Mouse (Mus musculus) stomach, embryonic 15.5 days (tissue): ENCODE measurements around the gene Cavin4. TPM values are rescaled to one million over a fixed set of nuclear protein-coding genes. Genes with fewer than 3 reads are reported as not detected.

Source experiments
- ATAC-seq: fragments of 200-750 bp; cut with Nextera tagmentation; 2 replicates; pipeline ENCODE4 v1.8.0; 2017; ENCODE audit warnings: low read depth, moderate number of reproducible peaks, moderate TSS enrichment; ENCODE audit not compliant: insufficient read depth, low FRiP score
- H3K27ac ChIP-seq: fragments of 300-500 bp; sonication (generic); 2 replicates; pipeline ENCODE4 v1.5.1; 2015; ENCODE audit warnings: mild to moderate bottlenecking, inconsistent platforms
- H3K27me3 ChIP-seq: fragments of 300-500 bp; sonication (generic); replicated peaks from 2 replicates; pipeline ENCODE4 v1.6.1; 2015; ENCODE audit warnings: inconsistent platforms
- H3K36me3 ChIP-seq: fragments of 300-500 bp; sonication (generic); 2 replicates; pipeline ENCODE4 v1.6.1; 2015; ENCODE audit warnings: inconsistent platforms
- H3K4me1 ChIP-seq: fragments of 300-500 bp; sonication (generic); 2 replicates; pipeline ENCODE4 v1.6.1; 2015; ENCODE audit warnings: inconsistent platforms
- H3K4me2 ChIP-seq: fragments of 300-500 bp; sonication (generic); 2 replicates; pipeline ENCODE4 v1.6.1; 2015; ENCODE audit warnings: mild to moderate bottlenecking, inconsistent platforms
- H3K4me3 ChIP-seq: fragments of 300-500 bp; sonication (generic); replicated peaks from 2 replicates; pipeline ENCODE4 v1.5.1; 2015; ENCODE audit warnings: inconsistent platforms
- H3K9ac ChIP-seq: fragments of 300-500 bp; sonication (generic); 2 replicates; pipeline ENCODE4 v1.6.1; 2015; ENCODE audit warnings: inconsistent platforms
- H3K9me3 ChIP-seq: fragments of 300-500 bp; sonication (generic); 2 replicates; pipeline ENCODE4 v1.6.1; 2016; ENCODE audit warnings: inconsistent platforms
- WGBS: fragments of 180-500 bp; shearing (Covaris S2); methylation state at CpG from one replicate; pipeline ENCODE4 v1.1.7; 2015; 5-methylcytosine and 5-hydroxymethylcytosine counted together
- polyA plus RNA-seq: library from polyadenylated mRNA; unstranded; fragments of >200 nt; fragmentation: Nextera tagmentation; extraction: Ambion mirVana; gene quantifications from 2 replicates; pipeline ENCODE4 v1.2.1, GENCODE M21; 2015

The Cavin4 gene
- 0.59 and 1.2 TPM in 2 replicates for polyA plus RNA-seq

GRCm38 (mm10) chr4:48663271-48663670, at the start of gene Cavin4:
Gene Cavin4, plus strand, starts transcription at chr4:48663514.
- ATAC-seq = no peak
- H3K9me3 ChIP-seq = no peaks in the 10 kb centered on the region
- H3K4me1 ChIP-seq = no peaks in the 10 kb centered on the region
- H3K27ac ChIP-seq = no peak within 1 kb of the TSS
- no peaks in the 10 kb centered on the region for H3K27me3 ChIP-seq
- no peak within 1 kb of the TSS for H3K4me2 ChIP-seq
- no peak within 1 kb of the TSS for H3K4me3 ChIP-seq
- 89% methylated on average over 10 of the region's 10 CpGs for WGBS
- H3K36me3 ChIP-seq = no peaks in the 10 kb centered on the region
- no peak within 1 kb of the TSS for H3K9ac ChIP-seq

- Histone ChIP-seq H3K9ac (no peak overlapping the region), H3K4me1 (no peaks in the 10 kb centered on the region), H3K27me3 (no peaks in the 10 kb centered on the region), H3K27ac (no peak overlapping the region), H3K9me3 (no peaks in the 10 kb centered on the region), H3K36me3 (peaks cover 4% of the 10 kb centered on the region; the same call in 1 of the 2 replicates), H3K4me2 (no peak overlapping the region), H3K4me3 (no peak overlapping the region)
- 90% methylated on average over 4 of the region's 4 CpGs for WGBS
- ATAC-seq = no peak
Observed at GRCm38 (mm10) chr4:48615483-48615882, 47.8 kb upstream of the Cavin4 start.

DNA sequence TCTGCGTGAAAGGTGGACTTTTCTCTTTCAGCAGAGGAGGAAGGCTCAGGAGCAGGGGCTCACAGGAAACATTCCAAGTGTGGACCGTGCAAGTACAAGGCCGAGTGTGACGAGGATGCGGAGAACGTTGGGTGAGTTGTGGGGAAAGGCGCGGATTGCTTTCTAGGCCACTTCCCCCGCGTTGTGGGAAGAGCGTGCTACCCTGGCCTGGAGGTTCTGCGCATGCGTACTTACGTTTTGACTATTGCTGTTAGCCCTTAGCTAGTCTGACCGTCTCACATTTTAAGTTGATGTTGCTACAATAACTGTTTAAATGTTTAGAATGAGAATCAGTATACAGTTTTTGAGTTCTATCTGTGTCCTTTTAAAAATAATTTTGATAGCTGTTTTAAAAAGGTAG, 46.1 kb upstream of the Cavin4 start:
- ATAC-seq = no peak
- peaks cover 4% of the 10 kb centered on the region; the same call in 1 of the 2 replicates for H3K36me3 ChIP-seq
- no peaks in the 10 kb centered on the region for H3K9me3 ChIP-seq
- no peak overlapping the region for H3K27ac ChIP-seq
- H3K4me3 ChIP-seq = no peak overlapping the region
- H3K9ac ChIP-seq = no peak overlapping the region
- no peaks in the 10 kb centered on the region for H3K4me1 ChIP-seq
- no peak overlapping the region for H3K4me2 ChIP-seq
- H3K27me3 ChIP-seq = no peaks in the 10 kb centered on the region
- WGBS = 93% methylated on average over 15 of the region's 15 CpGs

DNA sequence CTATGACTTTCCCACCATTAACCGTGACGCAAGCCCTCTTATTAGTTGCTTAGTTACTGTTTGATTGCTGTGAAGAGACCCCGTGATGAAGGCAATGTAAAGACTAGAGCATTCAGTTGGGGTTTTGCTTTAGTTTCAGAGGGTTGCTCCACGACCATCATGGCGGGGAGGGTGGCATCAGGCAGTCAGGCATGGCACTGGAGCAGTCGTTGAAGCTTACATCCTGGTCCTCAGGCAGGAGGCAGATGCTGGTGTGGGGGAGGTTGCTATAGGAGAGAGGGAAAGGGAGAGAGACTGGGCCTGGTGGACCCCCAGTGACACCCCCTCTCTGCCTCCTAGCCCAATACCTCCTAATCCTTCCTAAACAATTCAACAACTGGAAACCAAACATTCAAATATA, 43.2 kb upstream of the Cavin4 start:
- H3K27me3 ChIP-seq = no peaks in the 10 kb centered on the region
- 91% methylated on average over 6 of the region's 6 CpGs for WGBS
- H3K36me3 ChIP-seq = peaks cover 8% of the 10 kb centered on the region; the same call in 1 of the 2 replicates
- H3K27ac ChIP-seq = no peak overlapping the region
- no peak overlapping the region for H3K4me2 ChIP-seq
- no peaks in the 10 kb centered on the region for H3K9me3 ChIP-seq
- no peak for ATAC-seq
- H3K4me1 ChIP-seq = no peaks in the 10 kb centered on the region
- H3K9ac ChIP-seq = no peak overlapping the region
- no peak overlapping the region for H3K4me3 ChIP-seq

DNA sequence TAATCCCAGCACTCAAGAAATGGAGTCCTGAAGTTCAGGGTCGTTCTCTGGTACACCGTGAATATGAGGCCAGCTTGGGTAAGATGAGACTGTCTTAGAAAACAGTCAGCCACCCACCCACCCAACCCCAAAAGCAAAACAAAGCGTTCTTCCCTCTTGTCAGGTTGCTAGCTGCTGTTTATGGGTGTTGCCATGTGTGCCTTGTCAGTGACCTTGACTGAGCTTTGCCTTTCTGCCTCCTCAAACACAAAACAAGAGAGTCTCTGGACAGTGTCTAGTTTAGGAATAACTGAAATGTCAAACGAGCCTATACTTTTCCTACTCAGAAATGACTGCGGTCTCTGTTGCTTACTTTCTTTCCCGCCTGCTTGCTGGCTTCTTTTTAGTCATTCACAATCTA, 41.1 kb upstream of the Cavin4 start:
- no peak overlapping the region for H3K4me3 ChIP-seq
- no peak overlapping the region for H3K9ac ChIP-seq
- 63% methylated on average over 6 of the region's 6 CpGs for WGBS
- no peak for ATAC-seq
- H3K27ac ChIP-seq = no peak overlapping the region
- H3K4me2 ChIP-seq = no peak overlapping the region
- H3K27me3 ChIP-seq = no peaks in the 10 kb centered on the region
- H3K9me3 ChIP-seq = no peaks in the 10 kb centered on the region
- H3K36me3 ChIP-seq = peaks cover 5% of the 10 kb centered on the region; the same call in 1 of the 2 replicates
- H3K4me1 ChIP-seq = no peaks in the 10 kb centered on the region

DNA sequence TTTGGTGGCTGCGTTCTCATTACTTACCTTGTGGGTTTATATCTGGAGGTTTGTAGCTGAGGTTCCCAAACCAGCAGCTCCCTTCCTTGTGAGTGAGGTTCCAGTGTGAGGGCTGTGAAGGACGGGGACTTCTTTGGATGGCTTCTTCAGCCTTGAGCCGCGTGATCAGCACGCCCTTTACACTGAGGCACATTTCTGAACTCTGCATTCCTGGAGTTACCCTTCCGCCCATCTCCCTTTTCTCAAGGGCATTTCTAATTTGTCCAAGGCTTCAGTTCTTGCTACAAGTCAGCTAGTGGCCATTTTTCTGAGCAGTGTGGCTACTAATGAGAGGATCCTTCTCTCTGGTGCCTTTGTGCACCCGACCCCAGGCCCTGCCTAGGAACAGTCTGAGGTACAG, 40.4 kb upstream of the Cavin4 start:
- WGBS = 85% methylated on average over 7 of the region's 7 CpGs
- Histone ChIP-seq H3K4me3 (no peak overlapping the region), H3K36me3 (peaks cover 4% of the 10 kb centered on the region; the same call in 1 of the 2 replicates), H3K4me2 (no peak overlapping the region), H3K27ac (no peak overlapping the region), H3K4me1 (no peaks in the 10 kb centered on the region), H3K9me3 (no peaks in the 10 kb centered on the region), H3K27me3 (no peaks in the 10 kb centered on the region), H3K9ac (no peak overlapping the region)
- ATAC-seq = no peak

- H3K9me3 ChIP-seq = no peaks in the 10 kb centered on the region
- WGBS = 60% methylated on average over 6 of the region's 6 CpGs
- H3K4me2 ChIP-seq = no peak overlapping the region
- H3K27ac ChIP-seq = peak overlapping the region; percentile 61
- H3K36me3 ChIP-seq = peaks cover 15% of the 10 kb centered on the region
- H3K4me1 ChIP-seq = no peaks in the 10 kb centered on the region
- H3K9ac ChIP-seq = no peak overlapping the region
- no peak overlapping the region for H3K4me3 ChIP-seq
- no peaks in the 10 kb centered on the region for H3K27me3 ChIP-seq
- no peak for ATAC-seq
Observed at GRCm38 (mm10) chr4:48624961-48625360, 38.4 kb upstream of the Cavin4 start.

DNA sequence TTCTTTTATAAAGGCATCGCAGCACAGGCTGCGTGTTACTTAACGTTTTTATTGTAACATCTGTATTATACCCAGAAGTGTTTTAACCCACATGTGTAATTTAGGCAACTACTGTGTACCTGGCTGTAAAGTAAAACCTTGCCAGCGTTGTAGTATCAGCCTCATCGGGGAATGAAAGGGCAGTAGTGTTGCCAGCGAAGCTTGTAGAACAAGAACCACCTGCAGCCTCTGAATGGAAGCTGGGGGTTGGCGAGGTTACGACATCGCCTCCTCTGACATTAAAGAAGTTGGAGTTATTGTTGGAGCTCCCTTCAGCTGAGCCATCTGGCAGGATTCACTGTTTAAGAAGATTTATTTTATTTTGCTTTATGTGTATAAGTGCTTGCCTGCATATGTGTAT, 37.5 kb upstream of the Cavin4 start:
- Histone ChIP-seq H3K27ac (peak overlapping the region; percentile 37; the same call in 1 of the 2 replicates), H3K4me2 (no peak overlapping the region), H3K4me3 (no peak overlapping the region), H3K4me1 (no peaks in the 10 kb centered on the region), H3K9me3 (no peaks in the 10 kb centered on the region), H3K36me3 (peaks cover 18% of the 10 kb centered on the region), H3K9ac (no peak overlapping the region), H3K27me3 (no peaks in the 10 kb centered on the region)
- 68% methylated on average over 9 of the region's 9 CpGs for WGBS
- no peak for ATAC-seq

DNA sequence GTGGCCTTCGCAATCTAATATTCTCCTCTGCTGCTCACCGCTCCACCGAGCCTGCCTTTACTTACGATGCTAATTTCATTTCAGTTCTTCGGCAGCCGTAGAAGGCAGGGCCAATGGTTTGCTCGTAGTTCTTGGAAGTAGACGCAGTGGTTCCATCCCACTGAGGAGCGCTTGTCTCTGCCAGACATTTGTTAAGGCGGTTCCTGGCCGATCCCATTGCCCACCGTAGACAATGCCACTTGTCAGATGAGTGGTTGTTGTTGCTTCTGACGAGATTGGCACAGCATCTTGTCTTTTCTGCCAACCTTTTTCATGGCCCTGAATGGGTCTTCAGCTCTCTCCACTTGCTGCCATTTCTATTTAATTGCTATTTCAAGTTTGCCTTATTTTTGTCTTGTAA, 33.9 kb upstream of the Cavin4 start:
- H3K4me3 ChIP-seq = no peak overlapping the region
- H3K4me2 ChIP-seq = no peak overlapping the region
- no peaks in the 10 kb centered on the region for H3K27me3 ChIP-seq
- H3K4me1 ChIP-seq = no peaks in the 10 kb centered on the region
- no peak overlapping the region for H3K9ac ChIP-seq
- 95% methylated on average over 13 of the region's 13 CpGs for WGBS
- ATAC-seq = no peak
- peaks cover 17% of the 10 kb centered on the region; the same call in 1 of the 2 replicates for H3K36me3 ChIP-seq
- no peak overlapping the region for H3K27ac ChIP-seq
- no peaks in the 10 kb centered on the region for H3K9me3 ChIP-seq

GRCm38 (mm10) chr4:48633529-48633928, 29.8 kb upstream of the Cavin4 start:
- peaks cover 15% of the 10 kb centered on the region; the same call in 1 of the 2 replicates for H3K36me3 ChIP-seq
- ATAC-seq = no peak

DNA sequence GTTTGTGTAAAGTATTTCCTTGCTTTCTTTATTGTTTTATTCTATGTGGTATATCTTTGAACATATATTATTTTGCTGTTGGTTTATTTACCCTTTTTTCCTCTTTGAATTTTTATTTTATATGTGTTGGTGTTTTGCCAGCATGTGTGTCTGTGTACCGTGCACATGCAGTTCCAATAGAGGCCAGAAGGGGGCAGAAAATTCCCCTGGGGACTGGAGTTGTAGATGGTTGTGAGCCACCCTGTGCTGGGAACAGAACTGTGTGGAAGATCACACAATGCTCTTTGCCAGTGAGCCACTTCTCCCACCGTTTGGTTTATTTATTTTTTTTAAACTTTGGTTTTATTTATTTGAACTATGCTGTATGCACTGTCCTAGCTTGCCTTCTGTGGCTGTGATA, 29.3 kb upstream of the Cavin4 start:
- no peaks in the 10 kb centered on the region for H3K9me3 ChIP-seq
- no peak overlapping the region for H3K9ac ChIP-seq
- 71% methylated on average over 2 of the region's 2 CpGs for WGBS
- no peak overlapping the region for H3K4me3 ChIP-seq
- no peak overlapping the region for H3K27ac ChIP-seq
- no peaks in the 10 kb centered on the region for H3K27me3 ChIP-seq
- no peak for ATAC-seq
- H3K4me2 ChIP-seq = no peak overlapping the region
- no peaks in the 10 kb centered on the region for H3K4me1 ChIP-seq
- peaks cover 9% of the 10 kb centered on the region; the same call in 1 of the 2 replicates for H3K36me3 ChIP-seq

More at GRCm38 (mm10) chr4:48633529-48633928, 29.8 kb upstream of the Cavin4 start:
- no peaks in the 10 kb centered on the region for H3K27me3 ChIP-seq
- H3K27ac ChIP-seq = no peak overlapping the region
- H3K4me1 ChIP-seq = no peaks in the 10 kb centered on the region
- no peak overlapping the region for H3K4me3 ChIP-seq
- H3K9ac ChIP-seq = no peak overlapping the region
- no peaks in the 10 kb centered on the region for H3K9me3 ChIP-seq
- no peak overlapping the region for H3K4me2 ChIP-seq
- WGBS = 60% methylated on average over 6 of the region's 6 CpGs

GRCm38 (mm10) chr4:48636831-48637230, 26.5 kb upstream of the Cavin4 start:
- WGBS = 77% methylated on average over 13 of the region's 13 CpGs
- Histone ChIP-seq H3K27me3 (no peaks in the 10 kb centered on the region), H3K4me1 (no peaks in the 10 kb centered on the region), H3K36me3 (peaks cover 3% of the 10 kb centered on the region; the same call in 1 of the 2 replicates), H3K9me3 (no peaks in the 10 kb centered on the region), H3K4me3 (no peak overlapping the region), H3K4me2 (no peak overlapping the region), H3K9ac (no peak overlapping the region), H3K27ac (no peak overlapping the region)
- no peak for ATAC-seq

DNA sequence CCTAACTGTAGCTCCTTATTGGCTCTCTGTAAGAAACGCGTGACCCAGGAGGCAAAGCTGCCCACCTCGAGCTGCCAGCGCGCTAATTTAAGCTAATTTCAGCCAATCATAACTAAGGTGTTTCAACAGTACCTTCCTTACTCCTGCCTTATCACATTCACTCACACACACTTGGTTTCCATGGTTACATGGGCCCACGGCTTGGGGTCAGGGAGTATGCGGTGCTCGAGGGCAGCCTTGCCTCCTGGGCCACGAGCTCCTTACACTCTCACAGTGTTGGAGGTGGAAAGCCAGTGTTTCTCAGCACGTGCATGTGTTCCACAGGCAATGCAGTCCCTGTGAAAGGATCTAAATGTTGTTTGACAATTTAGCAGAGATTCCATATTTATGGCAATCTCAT, 25.2 kb upstream of the Cavin4 start:
- no peak overlapping the region for H3K9ac ChIP-seq
- H3K4me1 ChIP-seq = no peaks in the 10 kb centered on the region
- no peak overlapping the region for H3K4me3 ChIP-seq
- H3K27me3 ChIP-seq = no peaks in the 10 kb centered on the region
- no peak for ATAC-seq
- H3K4me2 ChIP-seq = no peak overlapping the region
- WGBS = 67% methylated on average over 10 of the region's 10 CpGs
- H3K9me3 ChIP-seq = no peaks in the 10 kb centered on the region
- H3K27ac ChIP-seq = no peak overlapping the region
- H3K36me3 ChIP-seq = peaks cover 3% of the 10 kb centered on the region; the same call in 1 of the 2 replicates
